Mouse (Mus musculus) midbrain, embryonic 16.5 days (tissue): ENCODE data around the gene Vps52. TPM values are rescaled to one million over a fixed set of nuclear protein-coding genes. Genes with fewer than 3 reads are reported as not detected.
A peak's percentile ranks its signal among the peaks of the same experiment; 100 is the strongest.

Source experiments
- ATAC-seq: fragments of 200-750 bp; cut with Nextera tagmentation; 2 replicates; pipeline ENCODE4 v1.8.0; 2017; ENCODE audit warnings: moderate TSS enrichment
- H3K27ac ChIP-seq: fragments of 300-500 bp; sonication (generic); 2 replicates; pipeline ENCODE4 v1.5.1; 2014; ENCODE audit warnings: mild to moderate bottlenecking, low read length, mixed read lengths
- H3K27me3 ChIP-seq: fragments of 300-500 bp; sonication (generic); 2 replicates; pipeline ENCODE4 v1.6.1; 2014; ENCODE audit warnings: low read depth, low read length, mixed read lengths; ENCODE audit not compliant: control insufficient read depth, insufficient read depth
- H3K36me3 ChIP-seq: fragments of 300-500 bp; sonication (generic); 2 replicates; pipeline ENCODE4 v1.6.1; 2014; ENCODE audit warnings: mild to moderate bottlenecking, low read length, moderate library complexity, mixed read lengths; ENCODE audit not compliant: control insufficient read depth, insufficient read depth
- H3K4me1 ChIP-seq: fragments of 300-500 bp; sonication (generic); 2 replicates; pipeline ENCODE4 v1.6.1; 2014; ENCODE audit warnings: mild to moderate bottlenecking, low read length, mixed read lengths; ENCODE audit not compliant: control insufficient read depth, insufficient read depth
- H3K4me2 ChIP-seq: fragments of 300-500 bp; sonication (generic); 2 replicates; pipeline ENCODE4 v1.6.1; 2014; ENCODE audit warnings: mild to moderate bottlenecking, low read length, mixed read lengths
- H3K4me3 ChIP-seq: fragments of 300-500 bp; sonication (generic); 2 replicates; pipeline ENCODE4 v1.5.1; 2014; ENCODE audit warnings: low read depth, mild to moderate bottlenecking, low read length, moderate library complexity, mixed read lengths
- H3K9ac ChIP-seq: fragments of 300-500 bp; sonication (generic); 2 replicates; pipeline ENCODE4 v1.6.1; 2014; ENCODE audit warnings: low read depth, low read length, mixed read lengths
- H3K9me3 ChIP-seq: fragments of 300-500 bp; sonication (generic); replicated peaks from 2 replicates; pipeline ENCODE4 v1.6.1; 2014; ENCODE audit warnings: mild to moderate bottlenecking, low read length, mixed read lengths; ENCODE audit not compliant: control insufficient read depth, poor library complexity, severe bottlenecking
- WGBS: fragments of 180-500 bp; shearing (Covaris S2); extraction: QIAGEN DNeasy Blood & Tissue Kit; methylation state at CpG from one replicate; pipeline ENCODE4 v1.1.7; 2014; 5-methylcytosine and 5-hydroxymethylcytosine counted together
- polyA plus RNA-seq: library from polyadenylated mRNA; unstranded; fragments of >200 nt; fragmentation: Nextera tagmentation; extraction: Ambion mirVana; gene quantifications from 2 replicates; pipeline ENCODE4 v1.2.1, GENCODE M21; 2015

The Vps52 gene
- polyA plus RNA-seq, 1 experiment from 2014 or later = 80.5 TPM

DNA sequence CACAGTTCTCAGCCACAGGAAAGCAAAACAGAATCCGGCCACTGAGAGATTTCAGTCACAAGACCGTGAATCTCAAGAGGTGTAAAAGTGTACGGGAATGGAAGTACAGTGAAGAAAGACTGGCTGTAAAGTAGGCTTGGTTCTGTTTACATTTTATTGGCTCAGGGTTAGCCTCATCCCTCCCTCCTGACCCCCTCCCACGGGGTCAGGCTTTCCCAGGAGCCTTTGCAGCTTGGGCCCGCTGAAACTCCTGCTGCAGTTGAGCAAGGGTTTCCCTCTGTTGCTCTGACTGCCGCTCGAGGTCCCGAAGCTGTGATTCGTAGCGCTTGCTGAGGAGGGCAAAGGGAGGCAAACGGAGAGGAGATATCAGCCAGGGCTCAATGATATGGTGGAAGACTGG lies 16.8 kb upstream of the Vps52 start:
- peaks cover 16% of the 10 kb centered on the region for H3K36me3 ChIP-seq
- no peak overlapping the region for H3K9ac ChIP-seq
- peaks cover 18% of the 10 kb centered on the region for H3K4me1 ChIP-seq
- no peak overlapping the region for H3K4me2 ChIP-seq
- H3K27ac ChIP-seq = no peak overlapping the region
- H3K9me3 ChIP-seq = no peaks in the 10 kb centered on the region
- 78% methylated on average over 11 of the region's 11 CpGs for WGBS
- no peak overlapping the region for H3K4me3 ChIP-seq
- H3K27me3 ChIP-seq = no peaks in the 10 kb centered on the region
- ATAC-seq = no peak

- peak within 1 kb of the TSS; percentile 84 for H3K9ac ChIP-seq
- H3K27ac ChIP-seq = peak within 1 kb of the TSS; percentile 71
- peaks cover 22% of the 10 kb centered on the region for H3K36me3 ChIP-seq
- peak within 1 kb of the TSS; percentile 99 for H3K4me2 ChIP-seq
- ATAC-seq = peak; percentile 89
- WGBS = under 1% methylated on average over 36 of the region's 36 CpGs
- peak within 1 kb of the TSS; percentile 85 for H3K4me3 ChIP-seq
- no peaks in the 10 kb centered on the region for H3K9me3 ChIP-seq
- peaks cover 18% of the 10 kb centered on the region for H3K4me1 ChIP-seq
- H3K27me3 ChIP-seq = no peaks in the 10 kb centered on the region
Measured at GRCm38 (mm10) chr17:33940206-33940805, 15.3 kb upstream of the Vps52 start, which contains the start of the genes Pfdn6 and Wdr46. Pfdn6 (minus strand) TSS chr17:33940343. Wdr46 (plus strand) TSS chr17:33940660.

DNA sequence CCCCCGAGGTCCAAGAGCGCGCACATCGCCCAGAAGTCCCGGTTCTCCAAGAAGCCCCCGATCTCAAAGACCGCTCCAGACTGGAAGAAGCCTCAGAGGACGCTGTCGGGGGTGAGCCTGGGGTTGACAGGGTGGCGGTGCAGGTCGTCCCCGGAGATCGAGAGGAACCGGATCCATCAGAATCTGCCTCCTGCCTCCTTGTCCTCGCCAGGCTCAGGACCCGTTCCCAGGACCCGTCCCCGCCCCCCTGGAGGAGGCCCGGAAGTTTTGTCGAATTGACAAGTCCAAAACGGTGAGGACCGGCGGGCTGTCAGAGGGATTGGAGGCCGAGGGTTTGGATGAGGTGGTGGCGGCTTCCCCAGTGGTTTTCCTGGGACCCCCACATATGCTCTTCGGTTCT lies 14.6 kb upstream of the Vps52 start:
- no peaks in the 10 kb centered on the region for H3K9me3 ChIP-seq
- H3K9ac ChIP-seq = peak overlapping the region; percentile 84
- peaks cover 18% of the 10 kb centered on the region for H3K4me1 ChIP-seq
- peak overlapping the region; percentile 85 for H3K4me3 ChIP-seq
- peaks cover 21% of the 10 kb centered on the region for H3K36me3 ChIP-seq
- H3K27me3 ChIP-seq = no peaks in the 10 kb centered on the region
- peak overlapping the region; percentile 99 for H3K4me2 ChIP-seq
- no peak for ATAC-seq
- whole genome bisulfite sequencing = 3% methylated on average over 26 of the region's 26 CpGs
- H3K27ac ChIP-seq = peak overlapping the region; percentile 71; the same call in 1 of the 2 replicates

- 68% methylated on average over 19 of the region's 19 CpGs for WGBS
- no peak for ATAC-seq
- H3K4me3 ChIP-seq = peak overlapping the region; percentile 85
Measured at GRCm38 (mm10) chr17:33941381-33941780, 14.2 kb upstream of the Vps52 start.

GRCm38 (mm10) chr17:33943454-33943853 lies 12.2 kb upstream of the Vps52 start:
- no peaks in the 10 kb centered on the region for H3K27me3 ChIP-seq
- H3K9ac ChIP-seq = no peak overlapping the region
- H3K27ac ChIP-seq = no peak overlapping the region
- no peak overlapping the region for H3K4me3 ChIP-seq
- H3K36me3 ChIP-seq = peaks cover 27% of the 10 kb centered on the region
- peaks cover 18% of the 10 kb centered on the region for H3K4me1 ChIP-seq
- WGBS = 95% methylated on average over 15 of the region's 15 CpGs
- no peak for ATAC-seq
- no peak overlapping the region for H3K4me2 ChIP-seq
- H3K9me3 ChIP-seq = no peaks in the 10 kb centered on the region

More at GRCm38 (mm10) chr17:33941381-33941780, 14.2 kb upstream of the Vps52 start:
- Histone ChIP-seq H3K9me3 (no peaks in the 10 kb centered on the region), H3K9ac (peak overlapping the region; percentile 84), H3K4me2 (peak overlapping the region; percentile 99), H3K36me3 (peaks cover 23% of the 10 kb centered on the region), H3K4me1 (peaks cover 18% of the 10 kb centered on the region), H3K27me3 (no peaks in the 10 kb centered on the region), H3K27ac (no peak overlapping the region)

GRCm38 (mm10) chr17:33947430-33948089 lies 8.1 kb upstream of the Vps52 start:
- no peaks in the 10 kb centered on the region for H3K9me3 ChIP-seq
- WGBS = 93% methylated on average over 10 of the region's 10 CpGs
- H3K4me2 ChIP-seq = no peak overlapping the region
- H3K9ac ChIP-seq = no peak overlapping the region
- no peaks in the 10 kb centered on the region for H3K27me3 ChIP-seq
- H3K36me3 ChIP-seq = peaks cover 30% of the 10 kb centered on the region
- no peak for ATAC-seq
- peaks cover 26% of the 10 kb centered on the region for H3K4me1 ChIP-seq
- H3K27ac ChIP-seq = no peak overlapping the region
- no peak overlapping the region for H3K4me3 ChIP-seq

DNA sequence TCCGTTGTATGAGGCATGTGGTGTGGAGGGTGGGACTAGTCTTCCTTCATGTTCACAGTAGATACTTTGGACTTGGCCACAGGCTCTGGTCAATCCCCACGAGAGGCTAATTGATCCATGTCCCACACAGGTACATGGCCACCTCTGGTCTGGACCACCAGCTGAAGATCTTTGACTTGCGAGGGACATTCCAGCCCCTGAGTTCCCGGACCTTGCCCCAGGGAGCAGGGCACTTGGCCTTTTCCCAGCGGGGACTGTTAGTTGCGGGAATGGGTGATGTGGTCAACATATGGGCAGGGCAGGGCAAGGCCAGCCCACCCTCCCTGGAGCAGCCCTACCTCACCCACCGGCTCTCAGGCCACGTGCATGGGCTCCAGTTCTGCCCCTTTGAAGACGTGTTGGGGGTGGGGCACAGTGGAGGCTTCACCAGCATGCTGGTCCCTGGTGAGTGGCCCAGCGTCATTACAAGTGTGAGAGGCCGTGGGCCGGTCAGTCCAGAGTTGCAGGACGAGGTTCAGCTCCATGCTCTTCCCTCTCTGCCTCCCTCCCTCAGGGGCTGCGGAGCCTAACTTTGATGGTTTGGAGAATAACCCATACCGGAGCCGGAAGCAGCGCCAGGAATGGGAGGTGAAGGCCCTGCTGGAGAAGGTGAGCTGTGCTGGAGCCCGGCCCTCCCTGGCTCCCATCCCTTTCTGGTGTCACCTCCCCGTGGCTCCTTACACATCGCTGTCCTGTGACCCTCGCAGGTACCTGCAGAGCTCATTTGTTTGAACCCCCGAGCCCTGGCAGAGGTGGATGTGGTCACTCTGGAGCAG lies 7.3 kb upstream of the Vps52 start:
- Histone ChIP-seq H3K9ac (no peak overlapping the region), H3K36me3 (peaks cover 34% of the 10 kb centered on the region), H3K4me2 (no peak overlapping the region), H3K27me3 (no peaks in the 10 kb centered on the region), H3K4me1 (peaks cover 34% of the 10 kb centered on the region), H3K27ac (no peak overlapping the region), H3K4me3 (no peak overlapping the region), H3K9me3 (no peaks in the 10 kb centered on the region)
- ATAC-seq = no peak
- WGBS = 87% methylated on average over 22 of the region's 22 CpGs

- WGBS = 87% methylated on average over 19 of the region's 19 CpGs
- Histone ChIP-seq H3K4me1 (peaks cover 40% of the 10 kb centered on the region), H3K36me3 (peaks cover 29% of the 10 kb centered on the region), H3K9ac (no peak overlapping the region), H3K9me3 (no peaks in the 10 kb centered on the region), H3K27ac (no peak overlapping the region), H3K4me3 (no peak overlapping the region), H3K27me3 (no peaks in the 10 kb centered on the region), H3K4me2 (no peak overlapping the region; the same call in 1 of the 2 replicates)
- no peak for ATAC-seq
Measured at GRCm38 (mm10) chr17:33948905-33949537, 6.6 kb upstream of the Vps52 start.
